Comparison of ENCODE assay signal across 16 mouse cellular contexts in genomic region chr12:110269686-110270085, GRCm38 (mm10). TPM values are rescaled to one million over a fixed set of nuclear protein-coding genes. Genes with fewer than 3 reads are reported as not detected.
"Had no signal": no experiment of that assay in that cellular context is flagged by ENCODE, and none has a peak within 500 bp of the region (broad histone marks: within the 10 kb centered on the region; RNA-seq: fewer than 3 reads in every experiment).

No protein-coding gene starts in this region.

- H3K27me3 ChIP-seq: stomach, embryonic 15.5 days had no signal

- H3K9me3 ChIP-seq: liver, embryonic 12.5 days; midbrain, embryonic 10.5 days; neural tube, embryonic 15.5 days; stomach, embryonic 15.5 days had no signal

- H3K4me3 ChIP-seq: left cerebral cortex, adult 2 months; liver, embryonic 12.5 days; midbrain, embryonic 10.5 days; myocyte; neural tube, embryonic 15.5 days; stomach, embryonic 15.5 days had no signal

- H3K27ac ChIP-seq: left cerebral cortex, adult 2 months; liver, embryonic 12.5 days; midbrain, embryonic 10.5 days; neural tube, embryonic 15.5 days; stomach, embryonic 15.5 days had no signal

- DNase-seq: kidney, adult 8-10 months; kidney, postnatal 25 days; lung, embryonic 14.5 days; lung, postnatal 10 days; lung, postnatal 4 days; midbrain, embryonic 14.5 days; thymus, postnatal 4 days had no signal

- H3K36me3 ChIP-seq: liver, embryonic 12.5 days; midbrain, embryonic 10.5 days; neural tube, embryonic 15.5 days; stomach, embryonic 15.5 days had no signal

- H3K4me1 ChIP-seq: liver, embryonic 12.5 days; midbrain, embryonic 10.5 days; neural tube, embryonic 15.5 days; stomach, embryonic 15.5 days had no signal

RNA-seq across cellular contexts. Expression of gene Dio3, which starts 9.2 kb away (rescaled TPM):
- total RNA-seq: megakaryocyte, adult 5-6 weeks had no signal
- polyA plus RNA-seq: inflammation-experienced regulatory T-cells, adult 6 months; myocyte; thymus, postnatal 0 days had no signal
